Mouse (Mus musculus): ENCODE results near the gene Kcnk2. TPM values are rescaled to one million over a fixed set of nuclear protein-coding genes. Genes with fewer than 3 reads are reported as not detected.

The Kcnk2 gene
- polyA plus RNA-seq, 1 experiment from 2014 or later = 0.06 TPM

Small RNAs within 50 kb of the gene (microRNA-seq; reads per million reads assigned to microRNA genes)
- gene Gm24092 = not detected

All from liver, embryonic 12.5 days (tissue).